Mouse (Mus musculus): Measurements from ENCODE around the gene Dhx40. TPM values are rescaled to one million over a fixed set of nuclear protein-coding genes. Genes with fewer than 3 reads are reported as not detected.

Gene Dhx40
- total RNA-seq (2022): 10 to 100 TPM; 25.2 to 34.7 (median 29.0) TPM

- peak; percentile 90 to 91 for DNase-seq (ENCODE audit: low spot score in 2 of 2)
Observed at GRCm38 (mm10) chr11:86807505-86807989, at the start of gene Dhx40. Gene Dhx40, minus strand, starts transcription at chr11:86807746.

GRCm38 (mm10) chr11:86855639-86856425, 48.3 kb upstream of the Dhx40 start:
- DNase-seq (ENCODE audit: low spot score in 2 of 2): peak; percentile 34 to 49

- no peak for DNase-seq (ENCODE audit: low spot score in 2 of 2)
Observed at GRCm38 (mm10) chr11:86853081-86853480, 45.5 kb upstream of the Dhx40 start.

GRCm38 (mm10) chr11:86852534-86853054, 45.0 kb upstream of the Dhx40 start:
- peak in 1 of 2 experiments; percentile 14 for DNase-seq (ENCODE audit: low spot score in 2 of 2)

- no peak for DNase-seq (ENCODE audit: low spot score in 2 of 2)
Observed at GRCm38 (mm10) chr11:86851714-86852533, 44.4 kb upstream of the Dhx40 start.

GRCm38 (mm10) chr11:86851234-86851671, 43.7 kb upstream of the Dhx40 start:
- DNase-seq (ENCODE audit: low spot score in 2 of 2): peak in 1 of 2 experiments; percentile 21

- DNase-seq (ENCODE audit: low spot score in 2 of 2): no peak
Observed at GRCm38 (mm10) chr11:86843831-86844230, 36.3 kb upstream of the Dhx40 start.

- DNase-seq (ENCODE audit: low spot score in 2 of 2): no peak
Observed at GRCm38 (mm10) chr11:86841261-86841660, 33.7 kb upstream of the Dhx40 start.

GRCm38 (mm10) chr11:86840511-86841154, 33.1 kb upstream of the Dhx40 start:
- DNase-seq (ENCODE audit: low spot score in 2 of 2): peak in 1 of 2 experiments; percentile 16

- no peak for DNase-seq (ENCODE audit: low spot score in 2 of 2)
Observed at GRCm38 (mm10) chr11:86839716-86840447, 32.3 kb upstream of the Dhx40 start.

GRCm38 (mm10) chr11:86838792-86839191, 31.2 kb upstream of the Dhx40 start:
- DNase-seq (ENCODE audit: low spot score in 2 of 2): no peak

- peak in 1 of 2 experiments; percentile 43 for DNase-seq (ENCODE audit: low spot score in 2 of 2)
Observed at GRCm38 (mm10) chr11:86836366-86836765, 28.8 kb upstream of the Dhx40 start.

- no peak for DNase-seq (ENCODE audit: low spot score in 2 of 2)
Observed at GRCm38 (mm10) chr11:86834628-86835338, 27.2 kb upstream of the Dhx40 start.

GRCm38 (mm10) chr11:86834050-86834449, 26.5 kb upstream of the Dhx40 start:
- DNase-seq (ENCODE audit: low spot score in 2 of 2): no peak

GRCm38 (mm10) chr11:86833153-86833552, 25.6 kb upstream of the Dhx40 start:
- DNase-seq (ENCODE audit: low spot score in 2 of 2): no peak

- no peak for DNase-seq (ENCODE audit: low spot score in 2 of 2)
Observed at GRCm38 (mm10) chr11:86828396-86828795, 20.9 kb upstream of the Dhx40 start.

GRCm38 (mm10) chr11:86827476-86828245, 20.1 kb upstream of the Dhx40 start:
- DNase-seq (ENCODE audit: low spot score in 2 of 2): no peak

GRCm38 (mm10) chr11:86824433-86824832, 16.9 kb upstream of the Dhx40 start:
- no peak for DNase-seq (ENCODE audit: low spot score in 2 of 2)

GRCm38 (mm10) chr11:86822531-86822930, 15.0 kb upstream of the Dhx40 start:
- no peak for DNase-seq (ENCODE audit: low spot score in 2 of 2)
